Mouse (Mus musculus) urinary bladder, postnatal 36 days (tissue): ENCODE results near the gene Gid4.

Experiments used
- DNase-seq, 2 experiments: peaks; one replicate each; pipeline ENCODE4 v3.0.0; 2022; ENCODE audit warnings: low spot score in 2 of 2, mixed read lengths in 1 of 2

The Gid4 gene

GRCm38 (mm10) chr11:60416963-60417716, at the start of gene Gid4:
TSS of gene Gid4 (plus strand) at chr11:60417145.
- peak; percentile 98 for DNase-seq

- no peak for DNase-seq
These were observed 49.7 kb upstream of the Gid4 start for GRCm38 (mm10) chr11:60367256-60367655.

GRCm38 (mm10) chr11:60368909-60369308, 48.0 kb upstream of the Gid4 start:
- no peak for DNase-seq

GRCm38 (mm10) chr11:60369448-60369847, 47.5 kb upstream of the Gid4 start:
- DNase-seq = no peak

GRCm38 (mm10) chr11:60370431-60370830, 46.5 kb upstream of the Gid4 start:
- DNase-seq = no peak

GRCm38 (mm10) chr11:60374481-60374880, 42.5 kb upstream of the Gid4 start:
- DNase-seq = no peak

- DNase-seq = no peak
These were observed 33.4 kb upstream of the Gid4 start for GRCm38 (mm10) chr11:60383518-60383917.

GRCm38 (mm10) chr11:60384762-60385421, 32.1 kb upstream of the Gid4 start:
- DNase-seq = no peak

- DNase-seq = no peak
These were observed 31.0 kb upstream of the Gid4 start for GRCm38 (mm10) chr11:60385946-60386345.

GRCm38 (mm10) chr11:60387944-60388343, 29.0 kb upstream of the Gid4 start:
- no peak for DNase-seq

- DNase-seq = no peak
These were observed 25.6 kb upstream of the Gid4 start for GRCm38 (mm10) chr11:60391346-60391745.

GRCm38 (mm10) chr11:60396546-60396945, 20.4 kb upstream of the Gid4 start:
- DNase-seq = peak in 1 of 2 experiments; percentile 5

GRCm38 (mm10) chr11:60397172-60397571, 19.8 kb upstream of the Gid4 start:
- no peak for DNase-seq

GRCm38 (mm10) chr11:60406606-60407005, 10.3 kb upstream of the Gid4 start:
- DNase-seq = peak in 1 of 2 experiments; percentile 11

GRCm38 (mm10) chr11:60412173-60412572, 4.8 kb upstream of the Gid4 start:
- peak; percentile 36 to 49 for DNase-seq

- DNase-seq = no peak
These were observed 4.0 kb upstream of the Gid4 start for GRCm38 (mm10) chr11:60412921-60413320.

GRCm38 (mm10) chr11:60416590-60416962, 369 bp upstream of the Gid4 start:
- DNase-seq = no peak

- DNase-seq = peak; percentile 10 to 18
These were observed 950 bp downstream of the Gid4 start, which contains the start of gene Atpaf2 for GRCm38 (mm10) chr11:60417717-60418472. TSS of gene Atpaf2 (minus strand) at chr11:60418457.

- DNase-seq = peak in 1 of 2 experiments; percentile 8
These were observed 1.5 kb downstream of the Gid4 start for GRCm38 (mm10) chr11:60418473-60418803.

GRCm38 (mm10) chr11:60422046-60422668, 5.2 kb downstream of the Gid4 start:
- no peak for DNase-seq

GRCm38 (mm10) chr11:60423006-60423405, 6.1 kb downstream of the Gid4 start:
- no peak for DNase-seq

GRCm38 (mm10) chr11:60426417-60426816, 9.5 kb downstream of the Gid4 start:
- DNase-seq = no peak
